Mouse (Mus musculus) left cerebral cortex, adult 8-10 months (tissue): ENCODE measurements around the gene Scarb1. TPM values are rescaled to one million over a fixed set of nuclear protein-coding genes. Genes with fewer than 3 reads are reported as not detected.

ENCODE experiments used
- DNase-seq, 2 experiments: peaks; one replicate each; pipeline ENCODE4 v3.0.0; 2022; ENCODE audit warnings: low spot score in 2 of 2
- total RNA-seq, 4 experiments: library from RNA; stranded (reverse); gene quantifications; 2 replicates each; pipeline ENCODE4 v1.2.4; 2022

Gene Scarb1
- total RNA-seq, 4 experiments from 2014 or later: 28.6 to 34.9 (median 30.0) TPM

DNA sequence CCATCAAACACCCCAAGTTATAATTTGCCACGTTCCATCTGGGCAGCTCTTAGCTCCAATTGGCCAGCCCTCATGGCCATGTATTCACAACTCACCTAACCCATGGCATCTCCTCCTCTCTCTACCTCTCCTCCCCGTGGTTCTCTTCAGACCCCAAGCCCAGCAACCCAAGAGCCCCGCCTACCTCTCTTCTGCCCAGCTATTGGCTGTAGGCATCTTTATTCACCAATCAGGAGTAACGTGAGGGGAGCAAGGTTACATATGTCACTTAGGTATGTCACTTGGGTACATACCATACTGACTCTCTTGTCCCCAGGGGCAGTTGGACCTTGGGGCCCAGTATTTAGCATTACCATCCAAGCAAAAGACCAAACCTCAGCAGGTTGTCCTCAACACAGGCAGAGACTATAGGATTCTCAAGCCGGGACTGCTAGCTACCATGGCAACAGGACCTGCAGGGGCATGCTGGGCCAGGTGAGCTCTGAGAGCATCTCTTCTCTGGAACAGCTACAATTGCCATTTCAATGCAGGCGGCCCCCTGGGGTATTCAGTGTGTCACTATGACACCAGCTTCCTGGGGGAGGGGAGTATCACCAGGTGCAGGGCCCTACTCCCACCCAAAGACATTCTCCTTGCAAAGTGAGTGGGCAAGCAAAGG is 100.6 kb downstream of the Scarb1 start:
- DNase-seq: no peak

DNA sequence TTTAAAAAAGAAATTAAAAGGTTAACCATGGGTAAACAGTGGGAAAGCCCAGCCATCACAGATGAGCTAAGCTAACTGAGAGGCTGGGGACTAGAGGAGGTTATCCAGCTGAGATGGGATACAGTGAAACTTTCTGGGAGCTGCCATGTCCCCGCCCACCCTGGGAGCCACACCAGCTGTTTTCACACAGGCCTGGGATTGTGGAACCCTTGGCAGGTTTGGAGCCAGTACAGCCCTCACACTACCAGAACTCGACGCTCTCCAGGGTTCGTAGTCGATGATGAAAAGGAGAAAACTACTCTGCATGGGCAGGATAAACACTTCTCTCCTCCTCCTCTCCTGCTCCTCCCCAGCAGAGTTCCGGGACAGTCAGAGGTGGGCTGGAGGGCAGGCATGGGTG is 105.0 kb downstream of the Scarb1 start:
- no peak for DNase-seq

DNA sequence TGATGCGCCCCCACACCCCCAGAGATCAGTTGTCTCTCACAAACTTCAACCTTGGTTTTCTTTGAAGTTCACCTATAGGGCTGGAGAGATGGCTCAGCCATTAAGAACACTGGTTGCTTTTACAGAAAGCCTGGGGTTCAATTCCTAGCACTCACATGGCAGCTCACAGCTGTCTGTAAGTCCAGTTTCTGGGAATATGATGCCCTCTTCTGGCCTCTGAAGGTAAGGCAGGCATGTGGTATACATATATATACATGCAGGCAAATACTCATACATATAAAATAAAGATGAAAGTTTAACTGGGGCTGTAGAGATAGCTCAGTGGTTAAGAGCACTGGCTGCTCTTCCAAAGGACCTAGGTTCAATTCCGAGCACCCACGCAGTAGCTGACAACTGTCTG is 105.5 kb downstream of the Scarb1 start:
- no peak for DNase-seq

DNA sequence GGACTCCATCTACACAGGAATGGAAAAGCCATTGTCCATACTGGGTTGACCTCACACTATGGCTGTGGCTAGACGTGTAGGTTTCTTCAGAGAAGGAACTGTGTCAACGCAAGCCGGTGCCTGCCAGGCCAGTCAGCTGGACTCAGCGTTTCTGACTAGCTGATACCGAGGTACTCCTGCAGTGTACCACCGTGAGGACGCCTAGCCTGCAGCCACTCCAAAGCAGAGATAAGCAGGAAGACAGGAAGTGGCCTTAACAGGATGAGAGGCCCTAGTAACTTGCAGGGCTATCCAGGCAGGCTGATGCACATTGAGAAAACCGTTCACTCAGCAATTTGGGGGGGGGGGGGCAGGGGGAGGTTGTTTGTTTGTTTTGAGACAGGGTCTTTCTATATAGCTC is 106.5 kb downstream of the Scarb1 start:
- no peak for DNase-seq

DNA sequence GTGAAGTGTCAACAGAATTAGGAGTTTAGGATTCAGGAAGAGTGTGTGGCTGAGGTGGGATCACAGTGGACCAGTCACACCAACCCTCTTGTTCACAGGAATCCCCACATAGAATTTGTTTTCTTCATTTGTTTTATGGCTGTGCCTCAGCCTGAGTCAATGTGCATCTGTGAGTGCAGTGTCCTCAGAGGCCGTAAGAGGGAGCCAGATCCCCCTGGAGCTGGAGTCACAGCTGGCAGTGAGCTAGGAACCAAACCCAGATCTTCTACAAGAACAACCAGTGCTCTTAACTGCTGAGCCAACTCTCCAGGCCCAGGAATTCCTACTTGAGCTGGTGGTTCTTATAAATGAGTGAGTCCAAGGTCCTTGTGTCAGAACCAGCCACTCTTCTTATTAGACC is 107.4 kb downstream of the Scarb1 start:
- no peak for DNase-seq

DNA sequence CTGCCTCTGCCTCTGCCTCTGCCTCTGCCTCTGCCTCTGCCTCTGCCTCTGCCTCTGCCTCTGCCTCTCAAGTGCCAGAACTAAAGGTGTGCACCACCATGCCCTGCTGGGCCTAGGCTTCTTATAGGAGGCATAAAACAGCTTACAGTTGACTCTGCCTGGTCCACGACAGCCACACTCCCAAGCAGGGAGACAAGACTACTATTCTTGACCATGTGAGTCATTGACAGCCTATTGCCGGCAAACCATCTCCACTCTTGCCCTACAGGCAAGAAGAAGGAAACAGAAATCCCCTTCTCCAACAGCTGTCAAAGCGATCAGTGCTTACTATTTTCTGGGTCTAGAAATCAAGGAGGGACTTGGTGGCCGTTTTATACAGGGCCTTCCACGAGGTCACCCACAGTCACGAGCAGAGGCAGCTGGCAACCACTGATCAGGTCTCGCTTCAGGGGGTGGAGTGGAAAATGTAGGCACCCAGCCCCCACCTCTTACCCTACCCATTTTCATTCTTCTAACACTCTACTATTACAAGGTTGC is 108.4 kb downstream of the Scarb1 start:
- DNase-seq: no peak

DNA sequence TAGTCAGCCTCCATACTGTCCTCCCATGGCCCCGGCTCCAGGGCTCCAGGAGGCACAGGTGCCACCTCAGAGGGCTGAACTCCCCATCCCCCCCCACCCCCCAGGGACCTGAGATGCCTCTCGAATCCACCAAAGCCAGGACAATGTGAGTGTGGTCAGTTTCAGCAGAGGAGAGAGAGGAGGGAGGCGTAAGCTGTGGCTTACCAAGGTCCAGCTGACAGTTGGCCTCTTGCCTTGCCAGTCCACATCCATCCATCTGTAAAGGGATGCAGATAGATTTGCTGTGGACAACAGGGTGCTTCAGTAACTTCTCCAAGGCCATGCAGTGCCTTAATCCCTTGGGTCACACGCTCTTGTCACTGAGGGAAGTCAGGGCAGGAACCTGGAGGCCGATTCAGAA is 110.4 kb downstream of the Scarb1 start:
- DNase-seq: no peak

DNA sequence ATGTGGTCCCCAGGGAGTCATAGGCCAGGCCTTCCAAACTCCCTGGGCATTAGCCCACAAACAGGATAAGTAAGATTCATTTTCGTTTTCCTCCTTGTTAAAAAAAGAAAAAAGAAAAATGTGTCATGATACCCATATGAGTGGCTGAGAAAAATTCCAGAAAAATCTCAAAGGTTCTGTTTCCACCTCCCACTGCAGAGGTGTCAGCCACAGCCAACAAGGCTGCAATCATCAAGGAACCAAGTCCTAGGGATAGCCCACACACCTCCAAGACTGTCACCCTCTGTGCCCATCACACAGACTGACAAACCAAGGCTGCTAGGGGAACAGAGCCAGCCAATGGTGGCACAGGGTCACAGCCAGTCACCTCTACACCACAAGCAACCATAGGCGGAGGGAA is 111.8 kb downstream of the Scarb1 start:
- DNase-seq: no peak

DNA sequence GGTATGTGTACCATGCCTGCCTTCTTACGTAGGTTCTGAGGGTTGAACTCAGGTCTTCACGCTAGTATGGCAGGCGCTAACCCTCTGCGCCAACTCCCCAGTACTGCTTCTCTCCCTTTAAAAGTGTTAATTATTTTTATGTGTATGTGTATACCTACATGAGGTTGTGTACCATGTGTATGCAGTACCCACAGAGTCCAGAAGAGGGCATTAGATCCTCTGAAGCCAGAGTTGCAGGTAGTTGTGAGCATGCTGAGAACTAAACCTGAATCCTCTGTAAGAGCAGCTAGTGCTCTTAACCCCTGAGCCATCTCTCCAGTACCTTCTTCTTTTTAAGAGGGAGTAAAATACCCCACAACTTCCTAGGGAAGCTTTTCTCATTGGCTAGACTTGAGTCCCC is 113.2 kb downstream of the Scarb1 start:
- no peak for DNase-seq

Other genes starting within 250 kb of the Scarb1 start
- 100 to 1,000 TPM; 171 to 184 (median 179) TPM for gene Ncor2, start 161.9 kb downstream of the Scarb1 start, total RNA-seq
- gene Gm10382, start 48.2 kb upstream of the Scarb1 start, total RNA-seq: under 1 TPM in 2 of 4 experiments, not detected in 2; 0.39 to 0.51 TPM
- gene Ubc, start 49.1 kb upstream of the Scarb1 start, total RNA-seq: 100 to 1,000 TPM; 799 to 904 (median 900) TPM
- 10 to 100 TPM in 3 of 4 experiments, 1 to 10 TPM in 1; 9.4 to 12.9 (median 11.7) TPM for gene Dhx37, start 93.0 kb upstream of the Scarb1 start, total RNA-seq
- 10 to 100 TPM; 81.9 to 94.4 (median 86.6) TPM for gene Bri3bp, start 100.5 kb upstream of the Scarb1 start, total RNA-seq
- 10 to 100 TPM; 40.9 to 49.1 (median 44.4) TPM for gene Aacs, start 134.7 kb upstream of the Scarb1 start, total RNA-seq
- gene Tmem132b, start 190.7 kb upstream of the Scarb1 start, total RNA-seq: 100 to 1,000 TPM; 123 to 141 (median 129) TPM